Mouse (Mus musculus) megakaryocyte-erythroid progenitor cell, adult 5-6 weeks (primary cell): Measurements from ENCODE around the gene Crtc3. TPM values are rescaled to one million over a fixed set of nuclear protein-coding genes. Genes with fewer than 3 reads are reported as not detected.

ENCODE experiments used
- total RNA-seq, 2 experiments: library from RNA; stranded (forward) in 1 of 2; stranded (reverse) in 1 of 2; fragments of 200-1000, 215-1000 nt in 1 of 2; fragments of >200 nt in 1 of 2; fragmentation: Nextera tagmentation in 1 of 2; gene quantifications; 2 replicates each; pipeline ENCODE4 v1.2.3; 2014 to 2017

Gene Crtc3
- total RNA-seq, 2 experiments from 2014 or later = 8.2 to 29.3 TPM

Other genes with a start within 250 kb of the Crtc3 start
- 110 and 139 TPM in 2 replicates for gene Blm, start 153.8 kb downstream of the Crtc3 start, total RNA-seq (2014; fragmentation: Nextera tagmentation)
- 72.4 and 78.2 TPM in 2 replicates for gene Blm, start 153.8 kb downstream of the Crtc3 start, total RNA-seq (2017)
- 31.2 and 41.7 TPM in 2 replicates for gene Iqgap1, start 137.1 kb upstream of the Crtc3 start, total RNA-seq (2014; fragmentation: Nextera tagmentation)
- gene Iqgap1, start 137.1 kb upstream of the Crtc3 start, total RNA-seq (2017) = 39.6 and 54.4 TPM in 2 replicates
- gene Zscan2, start 172.0 kb upstream of the Crtc3 start, total RNA-seq (2014; fragmentation: Nextera tagmentation) = 5.0 and 5.4 TPM in 2 replicates
- gene Zscan2, start 172.0 kb upstream of the Crtc3 start, total RNA-seq (2017) = 2.3 and 12.5 TPM in 2 replicates
- 28.3 and 41.5 TPM in 2 replicates for gene Wdr73, start 212.4 kb upstream of the Crtc3 start, total RNA-seq (2014; fragmentation: Nextera tagmentation)
- 28.8 and 53.1 TPM in 2 replicates for gene Wdr73, start 212.4 kb upstream of the Crtc3 start, total RNA-seq (2017)
- gene Nmb, start 216.2 kb upstream of the Crtc3 start, total RNA-seq (2014; fragmentation: Nextera tagmentation) = 3.6 TPM in 1 of 2 replicates, not detected in the other
- gene Nmb, start 216.2 kb upstream of the Crtc3 start, total RNA-seq (2017) = not detected in 2 replicates